Mouse (Mus musculus): ENCODE results near the gene Pdik1l. TPM values are rescaled to one million over a fixed set of nuclear protein-coding genes. Genes with fewer than 3 reads are reported as not detected.
A peak's percentile ranks its signal among the peaks of the same experiment; 100 is the strongest.

Gene Pdik1l
- polyA plus RNA-seq, 1 experiment from 2014 or later: 13.5 TPM

GRCm38 (mm10) chr4:134246719-134247258 is 40.9 kb downstream of the Pdik1l start, which contains the start of gene Gm30191:
Gene Gm30191 (plus strand): TSS chr4:134246935.
- ATAC-seq (ENCODE audit: insufficient number of reproducible peaks, insufficient read depth, low FRiP score, low read depth): no peak
- Histone ChIP-seq H3K4me2 (ENCODE audit: low read length) (peak within 1 kb of the TSS; percentile 96), H3K4me3 (ENCODE audit: control insufficient read depth in 1 of 2, insufficient read depth in 1 of 2, low read depth in 1 of 2, low read length in 2 of 2) (peak within 1 kb of the TSS in 1 of 2 experiments; percentile 89; a peak in 2 of 4 replicates), H3K27ac (replicated peaks in 1 of 2; ENCODE audit: control insufficient read depth in 1 of 2, insufficient read depth in 1 of 2, low read depth in 2 of 2, low read length in 2 of 2) (no peak within 1 kb of the TSS), H3K36me3 (ENCODE audit: control insufficient read depth, insufficient read depth, low read length) (no peaks in the 10 kb centered on the region), H3K4me1 (ENCODE audit: control insufficient read depth in 2 of 2, insufficient read depth in 2 of 2, low read length in 2 of 2) (peaks cover 25 to 27% of the 10 kb centered on the region in 2 experiments), H3K27me3 (ENCODE audit: control insufficient read depth, insufficient read depth, low read length) (peaks cover 29% of the 10 kb centered on the region), H3K9ac (ENCODE audit: low read length) (no peak within 1 kb of the TSS), H3K9me3 (ENCODE audit: control insufficient read depth, low read length) (no peaks in the 10 kb centered on the region)
- 81% methylated on average over 7 of the region's 7 CpGs for WGBS

- H3K27me3 ChIP-seq (ENCODE audit: control insufficient read depth, insufficient read depth, low read length): peaks cover 29% of the 10 kb centered on the region
- WGBS: 55% methylated on average over 4 of the region's 4 CpGs
- no peak for ATAC-seq (ENCODE audit: insufficient number of reproducible peaks, insufficient read depth, low FRiP score, low read depth)
- no peak overlapping the region for H3K4me3 ChIP-seq (ENCODE audit: control insufficient read depth in 1 of 2, insufficient read depth in 1 of 2, low read depth in 1 of 2, low read length in 2 of 2)
- no peaks in the 10 kb centered on the region for H3K9me3 ChIP-seq (ENCODE audit: control insufficient read depth, low read length)
- H3K4me2 ChIP-seq (ENCODE audit: low read length): no peak overlapping the region
- H3K4me1 ChIP-seq (ENCODE audit: control insufficient read depth in 2 of 2, insufficient read depth in 2 of 2, low read length in 2 of 2): peaks cover 21 to 22% of the 10 kb centered on the region in 2 experiments
- no peaks in the 10 kb centered on the region for H3K36me3 ChIP-seq (ENCODE audit: control insufficient read depth, insufficient read depth, low read length)
- H3K27ac ChIP-seq (replicated peaks in 1 of 2; ENCODE audit: control insufficient read depth in 1 of 2, insufficient read depth in 1 of 2, low read depth in 2 of 2, low read length in 2 of 2): no peak overlapping the region
- no peak overlapping the region for H3K9ac ChIP-seq (ENCODE audit: low read length)
Observed at GRCm38 (mm10) chr4:134246256-134246655, 41.4 kb downstream of the Pdik1l start.

- Histone ChIP-seq H3K27me3 (ENCODE audit: control insufficient read depth, insufficient read depth, low read length) (peaks cover 23% of the 10 kb centered on the region), H3K4me1 (ENCODE audit: control insufficient read depth in 2 of 2, insufficient read depth in 2 of 2, low read length in 2 of 2) (peaks cover 13% of the 10 kb centered on the region in 2 experiments), H3K9me3 (ENCODE audit: control insufficient read depth, low read length) (no peaks in the 10 kb centered on the region), H3K4me3 (ENCODE audit: control insufficient read depth in 1 of 2, insufficient read depth in 1 of 2, low read depth in 1 of 2, low read length in 2 of 2) (peak within 1 kb of the TSS; percentile 75 to 89), H3K36me3 (ENCODE audit: control insufficient read depth, insufficient read depth, low read length) (no peaks in the 10 kb centered on the region), H3K9ac (ENCODE audit: low read length) (peak within 1 kb of the TSS; percentile 91), H3K4me2 (ENCODE audit: low read length) (peak within 1 kb of the TSS; percentile 96), H3K27ac (replicated peaks in 1 of 2; ENCODE audit: control insufficient read depth in 1 of 2, insufficient read depth in 1 of 2, low read depth in 2 of 2, low read length in 2 of 2) (0 out of 4 replicates have a peak within 1 kb of the TSS, but pooled peaks of 1 of the 2 experiments have one; percentile 19)
- under 1% methylated on average over 60 of the region's 60 CpGs for WGBS
- peak; percentile 68 for ATAC-seq (ENCODE audit: insufficient number of reproducible peaks, insufficient read depth, low FRiP score, low read depth)
Observed at GRCm38 (mm10) chr4:134245148-134245843, 42.4 kb downstream of the Pdik1l start, which contains the start of gene Zfp593. Gene Zfp593 (minus strand): TSS chr4:134245592.

- Histone ChIP-seq H3K4me3 (ENCODE audit: control insufficient read depth in 1 of 2, insufficient read depth in 1 of 2, low read depth in 1 of 2, low read length in 2 of 2) (peak within 1 kb of the TSS in 1 of 2 experiments; percentile 75; a peak in 1 of 4 replicates), H3K9ac (ENCODE audit: low read length) (peak within 1 kb of the TSS; percentile 91; the same call in 1 of the 2 replicates), H3K27ac (replicated peaks in 1 of 2; ENCODE audit: control insufficient read depth in 1 of 2, insufficient read depth in 1 of 2, low read depth in 2 of 2, low read length in 2 of 2) (no peak within 1 kb of the TSS), H3K27me3 (ENCODE audit: control insufficient read depth, insufficient read depth, low read length) (peaks cover 22% of the 10 kb centered on the region), H3K4me2 (ENCODE audit: low read length) (peak within 1 kb of the TSS; percentile 96), H3K36me3 (ENCODE audit: control insufficient read depth, insufficient read depth, low read length) (no peaks in the 10 kb centered on the region), H3K9me3 (ENCODE audit: control insufficient read depth, low read length) (no peaks in the 10 kb centered on the region), H3K4me1 (ENCODE audit: control insufficient read depth in 2 of 2, insufficient read depth in 2 of 2, low read length in 2 of 2) (peaks cover 9 to 12% of the 10 kb centered on the region in 2 experiments)
- no peak for ATAC-seq (ENCODE audit: insufficient number of reproducible peaks, insufficient read depth, low FRiP score, low read depth)
- WGBS: 92% methylated on average over 17 of the region's 17 CpGs
Observed at GRCm38 (mm10) chr4:134243516-134244250, 44.0 kb downstream of the Pdik1l start, which contains the start of gene E130218I03Rik. Gene E130218I03Rik (plus strand): TSS chr4:134243662.

GRCm38 (mm10) chr4:134238686-134239085 is 49.0 kb downstream of the Pdik1l start:
- Histone ChIP-seq H3K4me1 (ENCODE audit: control insufficient read depth in 2 of 2, insufficient read depth in 2 of 2, low read length in 2 of 2) (peaks cover 11 to 12% of the 10 kb centered on the region in 2 experiments; a peak in 3 of 4 replicates), H3K4me2 (ENCODE audit: low read length) (peak overlapping the region; percentile 78), H3K36me3 (ENCODE audit: control insufficient read depth, insufficient read depth, low read length) (no peaks in the 10 kb centered on the region), H3K9me3 (ENCODE audit: control insufficient read depth, low read length) (no peaks in the 10 kb centered on the region), H3K27ac (replicated peaks in 1 of 2; ENCODE audit: control insufficient read depth in 1 of 2, insufficient read depth in 1 of 2, low read depth in 2 of 2, low read length in 2 of 2) (no peak overlapping the region), H3K9ac (ENCODE audit: low read length) (peak overlapping the region; percentile 48; the same call in 1 of the 2 replicates), H3K27me3 (ENCODE audit: control insufficient read depth, insufficient read depth, low read length) (no peaks in the 10 kb centered on the region; the same call in none of the 2 replicates), H3K4me3 (ENCODE audit: control insufficient read depth in 1 of 2, insufficient read depth in 1 of 2, low read depth in 1 of 2, low read length in 2 of 2) (peak overlapping the region; percentile 46 to 47; a peak in 3 of 4 replicates)
- ATAC-seq (ENCODE audit: insufficient number of reproducible peaks, insufficient read depth, low FRiP score, low read depth): no peak
- WGBS: 17% methylated on average over 10 of the region's 10 CpGs

- peak within 1 kb of the TSS; percentile 46 to 47 for H3K4me3 ChIP-seq (ENCODE audit: control insufficient read depth in 1 of 2, insufficient read depth in 1 of 2, low read depth in 1 of 2, low read length in 2 of 2)
- peak within 1 kb of the TSS; percentile 48 for H3K9ac ChIP-seq (ENCODE audit: low read length)
- 0 out of 2 replicates have a peak, but pooled peaks have one; percentile 31 for ATAC-seq (ENCODE audit: insufficient number of reproducible peaks, insufficient read depth, low FRiP score, low read depth)
- no peaks in the 10 kb centered on the region for H3K9me3 ChIP-seq (ENCODE audit: control insufficient read depth, low read length)
- H3K27me3 ChIP-seq (ENCODE audit: control insufficient read depth, insufficient read depth, low read length): no peaks in the 10 kb centered on the region; the same call in none of the 2 replicates
- WGBS: under 1% methylated on average over 18 of the region's 18 CpGs
- no peak within 1 kb of the TSS for H3K27ac ChIP-seq (replicated peaks in 1 of 2; ENCODE audit: control insufficient read depth in 1 of 2, insufficient read depth in 1 of 2, low read depth in 2 of 2, low read length in 2 of 2)
- H3K4me2 ChIP-seq (ENCODE audit: low read length): peak within 1 kb of the TSS; percentile 78
- H3K36me3 ChIP-seq (ENCODE audit: control insufficient read depth, insufficient read depth, low read length): no peaks in the 10 kb centered on the region
- H3K4me1 ChIP-seq (ENCODE audit: control insufficient read depth in 2 of 2, insufficient read depth in 2 of 2, low read length in 2 of 2): peaks cover 11 to 12% of the 10 kb centered on the region in 2 experiments; a peak in 3 of 4 replicates
Observed at GRCm38 (mm10) chr4:134238279-134238651, 49.4 kb downstream of the Pdik1l start, which contains the start of gene Cnksr1. Gene Cnksr1 (minus strand): TSS chr4:134238399.

Data from heart, embryonic 14.5 days (tissue).